Mouse (Mus musculus) urinary bladder, postnatal 36 days (tissue): ENCODE data around the gene Gp1bb.

ENCODE experiments used
- DNase-seq, 2 experiments: peaks; one replicate each; pipeline ENCODE4 v3.0.0; 2022; ENCODE audit warnings: low spot score in 2 of 2, mixed read lengths in 1 of 2

The Gp1bb gene

DNA sequence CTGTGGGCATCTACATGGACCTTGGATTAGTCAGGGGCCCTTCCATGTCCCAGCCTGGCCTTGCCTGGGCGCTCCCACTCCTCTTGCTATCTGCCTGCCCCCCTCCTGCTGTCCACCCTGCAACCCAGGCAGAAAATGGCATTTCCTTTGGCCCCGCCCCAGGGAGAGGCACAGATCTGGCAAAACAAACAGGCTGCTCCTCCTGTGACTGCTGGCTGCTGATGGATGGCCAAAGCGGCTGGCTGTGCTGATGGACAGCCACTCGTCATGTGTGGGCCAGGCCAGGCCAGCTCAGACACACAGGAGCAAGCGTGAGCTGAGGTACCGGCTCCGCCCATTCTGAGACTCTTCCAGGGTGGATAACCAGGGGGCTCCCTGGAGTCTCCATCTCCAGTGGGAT lies 20.8 kb downstream of the Gp1bb start:
- peak in 1 of 2 experiments; percentile 28 for DNase-seq

DNA sequence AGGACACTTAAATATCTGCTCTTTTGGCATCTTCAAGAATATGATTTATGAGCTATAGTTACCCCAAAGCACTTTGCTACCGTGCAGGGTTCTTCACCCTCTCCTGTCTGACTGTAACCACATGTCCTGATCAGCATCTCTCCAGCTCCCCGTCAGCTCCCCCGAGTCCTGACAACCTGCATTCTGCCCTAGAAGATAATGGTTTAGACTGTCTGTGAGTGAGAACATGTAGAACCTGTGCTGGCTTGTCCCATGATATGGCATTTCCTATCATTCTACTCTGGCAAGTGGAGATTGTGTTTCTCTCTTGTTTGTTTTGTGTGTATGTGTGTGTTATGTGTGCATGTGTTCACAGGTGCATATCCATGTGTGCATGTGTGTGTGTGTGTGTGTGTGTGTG lies 24.2 kb downstream of the Gp1bb start:
- DNase-seq: no peak

DNA sequence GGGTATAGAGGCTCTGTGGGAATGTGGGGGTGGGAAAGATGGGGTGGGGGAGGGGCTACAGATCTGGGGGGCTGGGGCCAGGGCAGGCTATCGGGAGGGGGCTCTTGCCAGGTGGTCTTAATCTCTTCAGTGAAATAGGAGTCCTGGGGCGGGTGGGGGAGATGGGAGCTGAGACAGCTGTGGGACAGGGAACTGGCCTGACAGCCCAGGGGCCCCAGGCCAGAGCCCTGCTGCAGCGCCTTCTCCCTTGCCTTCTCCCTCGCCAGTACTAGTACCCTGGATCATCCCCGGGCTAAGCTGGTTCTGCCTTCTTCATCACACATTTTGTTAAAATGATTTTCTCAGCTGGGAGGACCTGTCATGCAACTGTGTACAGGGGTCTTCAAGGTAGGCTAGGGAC lies 25.9 kb downstream of the Gp1bb start:
- no peak for DNase-seq

DNA sequence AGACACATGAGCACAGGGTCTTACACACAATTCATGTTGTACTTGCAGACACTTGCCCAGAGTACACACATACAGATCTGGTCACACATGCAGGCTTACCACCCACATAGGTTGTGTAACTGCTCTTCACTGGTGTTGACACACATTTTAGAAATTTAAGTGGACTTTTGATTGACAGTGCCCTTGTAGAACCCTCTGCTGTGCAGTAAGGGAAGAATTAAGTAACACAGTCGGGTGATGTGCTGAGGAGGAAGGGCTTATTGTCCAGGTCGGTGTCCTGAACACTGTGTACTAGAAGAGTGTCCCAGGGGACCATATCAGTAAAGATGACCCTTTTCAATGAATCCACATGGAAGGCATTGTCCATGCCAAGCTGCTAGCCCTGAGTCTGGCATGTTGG lies 28.3 kb downstream of the Gp1bb start:
- DNase-seq: no peak

DNA sequence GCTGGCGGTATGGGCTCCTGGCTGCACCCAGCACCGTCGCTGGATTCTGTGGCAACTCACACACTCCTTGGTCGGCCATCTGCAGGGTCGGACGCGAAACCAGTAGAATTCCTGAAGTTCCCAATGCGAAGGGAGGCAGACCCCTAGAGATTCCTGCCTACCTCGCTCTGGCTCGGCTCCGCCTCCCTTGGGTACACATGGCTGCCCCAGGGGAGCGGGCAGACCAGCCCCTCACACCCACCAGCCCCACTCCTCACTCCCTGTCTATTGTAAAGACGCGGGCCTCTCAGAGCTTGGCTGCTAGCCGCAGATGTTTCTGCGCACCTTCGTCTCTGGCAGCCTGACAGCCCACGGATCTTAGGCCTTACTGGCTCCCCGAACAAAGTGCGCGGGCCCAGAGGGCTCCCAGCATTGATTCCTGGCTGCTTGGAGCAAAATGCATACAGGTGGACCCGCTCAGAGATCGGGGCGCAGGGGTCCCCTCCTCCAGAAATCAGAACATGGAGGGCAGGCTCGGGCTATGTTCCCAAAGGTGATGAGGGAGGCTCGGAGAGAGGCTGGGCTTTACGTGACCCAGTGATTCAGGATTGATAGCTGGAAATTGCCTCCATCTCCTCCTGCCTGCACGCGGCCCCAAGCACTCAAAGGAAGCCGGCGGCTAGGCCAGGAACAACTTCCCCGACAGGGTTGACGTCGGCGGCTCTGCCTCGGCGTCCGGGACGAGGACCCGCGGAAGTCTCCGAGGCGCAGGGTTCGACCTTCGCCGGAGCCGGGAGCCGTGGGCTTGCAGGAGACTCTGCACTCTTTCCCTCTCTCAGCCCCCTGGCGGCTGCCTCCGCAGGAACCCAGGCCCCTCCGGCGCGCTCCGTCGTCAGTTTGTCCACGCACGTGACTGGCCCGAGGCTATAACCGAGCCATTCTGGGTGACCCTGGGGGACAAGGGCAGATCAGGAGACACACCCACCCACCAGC lies 30.9 kb downstream of the Gp1bb start:
- no peak for DNase-seq

DNA sequence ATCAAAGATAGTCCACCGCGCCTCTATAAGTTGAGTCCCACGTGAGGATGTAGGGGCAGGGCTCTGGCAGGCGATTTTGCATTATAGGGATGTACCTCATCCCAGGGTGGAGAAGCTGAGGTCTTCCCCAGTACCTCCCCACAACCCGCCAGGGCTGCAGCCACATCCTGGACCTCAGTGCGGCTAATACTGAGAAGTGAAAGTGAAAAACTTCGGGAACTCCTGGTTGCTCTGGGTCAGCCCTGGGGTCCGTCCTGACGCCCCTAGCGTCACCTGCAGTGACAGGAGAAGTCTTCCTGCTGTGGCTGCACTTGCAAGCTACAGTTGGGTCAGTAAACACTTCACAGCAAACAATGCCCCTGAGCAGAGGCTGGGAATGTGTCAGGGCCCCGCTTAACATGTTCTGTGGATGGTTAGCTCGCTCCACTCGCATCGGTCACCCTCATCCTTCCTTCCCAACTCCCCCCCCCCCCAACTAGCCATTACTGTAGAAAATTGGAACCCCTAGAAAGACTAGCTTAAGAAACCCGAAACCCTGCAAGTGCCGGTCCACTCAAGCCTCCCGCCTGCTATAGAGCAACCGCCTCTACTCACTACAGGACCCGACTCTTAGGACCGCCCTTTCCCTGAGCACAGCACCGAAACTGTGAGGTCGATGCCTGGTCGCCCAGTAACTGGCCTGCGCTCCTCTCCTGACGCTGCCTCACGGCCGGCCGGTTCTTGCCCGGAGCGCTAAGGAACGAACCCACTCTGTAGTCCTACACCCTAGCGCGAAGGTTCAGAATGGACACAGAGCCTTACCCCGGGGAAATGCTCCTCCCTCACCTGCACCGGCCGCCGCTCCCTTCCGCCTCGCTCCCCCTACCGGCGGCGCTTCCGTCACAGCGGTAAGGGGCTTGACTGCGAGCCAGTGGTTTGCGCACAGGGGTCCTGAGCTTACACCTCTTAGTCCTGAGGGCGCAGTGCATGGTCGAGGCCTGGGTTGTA lies 32.1 kb downstream of the Gp1bb start, which contains the start of gene Tbx1:
Gene Tbx1 (minus strand): TSS at position 868 of the 987 bp plus-strand sequence.
- DNase-seq: no peak

DNA sequence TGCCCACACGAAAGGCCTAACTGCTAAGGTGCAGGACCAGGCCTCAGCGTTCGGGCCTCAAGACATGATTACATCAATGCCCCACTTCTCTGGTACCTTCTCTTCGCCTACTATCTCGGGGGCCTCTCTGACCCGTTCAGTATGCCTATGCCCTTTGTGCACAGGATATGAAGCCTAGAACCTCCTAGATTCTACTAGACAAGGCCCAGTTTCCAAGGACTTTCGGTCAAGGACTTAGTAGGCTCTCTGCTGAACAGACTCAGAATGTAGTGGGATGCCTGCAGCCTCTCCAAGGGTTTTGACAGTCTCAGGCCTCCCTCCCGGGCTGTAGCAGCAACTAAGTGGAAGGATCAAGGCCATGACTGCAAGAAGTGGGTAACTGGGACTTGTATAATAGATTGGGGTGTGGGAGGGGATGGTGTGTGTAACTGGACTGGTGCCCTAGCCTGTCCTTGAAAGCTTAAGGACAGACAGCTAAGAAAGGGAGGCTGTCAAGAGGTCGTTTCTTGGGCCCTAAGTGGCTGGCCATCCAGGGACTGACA lies 33.1 kb downstream of the Gp1bb start:
- DNase-seq: no peak

DNA sequence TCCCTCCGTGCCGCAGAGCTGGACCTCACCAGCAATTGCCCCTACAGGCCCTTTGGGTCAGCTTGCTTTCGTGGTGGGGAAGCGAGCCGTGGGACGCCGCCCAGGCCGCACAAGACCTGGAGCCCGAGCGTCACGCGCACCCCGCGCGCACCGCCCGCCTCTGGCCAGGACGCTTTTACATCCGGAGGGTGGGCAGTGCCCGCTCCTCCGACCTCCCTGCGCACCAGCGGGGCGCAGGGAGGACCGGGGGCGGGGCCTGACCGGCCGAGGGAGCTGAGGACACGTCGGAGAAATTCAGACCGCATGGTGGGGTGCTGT lies 33.5 kb downstream of the Gp1bb start:
- DNase-seq: no peak

DNA sequence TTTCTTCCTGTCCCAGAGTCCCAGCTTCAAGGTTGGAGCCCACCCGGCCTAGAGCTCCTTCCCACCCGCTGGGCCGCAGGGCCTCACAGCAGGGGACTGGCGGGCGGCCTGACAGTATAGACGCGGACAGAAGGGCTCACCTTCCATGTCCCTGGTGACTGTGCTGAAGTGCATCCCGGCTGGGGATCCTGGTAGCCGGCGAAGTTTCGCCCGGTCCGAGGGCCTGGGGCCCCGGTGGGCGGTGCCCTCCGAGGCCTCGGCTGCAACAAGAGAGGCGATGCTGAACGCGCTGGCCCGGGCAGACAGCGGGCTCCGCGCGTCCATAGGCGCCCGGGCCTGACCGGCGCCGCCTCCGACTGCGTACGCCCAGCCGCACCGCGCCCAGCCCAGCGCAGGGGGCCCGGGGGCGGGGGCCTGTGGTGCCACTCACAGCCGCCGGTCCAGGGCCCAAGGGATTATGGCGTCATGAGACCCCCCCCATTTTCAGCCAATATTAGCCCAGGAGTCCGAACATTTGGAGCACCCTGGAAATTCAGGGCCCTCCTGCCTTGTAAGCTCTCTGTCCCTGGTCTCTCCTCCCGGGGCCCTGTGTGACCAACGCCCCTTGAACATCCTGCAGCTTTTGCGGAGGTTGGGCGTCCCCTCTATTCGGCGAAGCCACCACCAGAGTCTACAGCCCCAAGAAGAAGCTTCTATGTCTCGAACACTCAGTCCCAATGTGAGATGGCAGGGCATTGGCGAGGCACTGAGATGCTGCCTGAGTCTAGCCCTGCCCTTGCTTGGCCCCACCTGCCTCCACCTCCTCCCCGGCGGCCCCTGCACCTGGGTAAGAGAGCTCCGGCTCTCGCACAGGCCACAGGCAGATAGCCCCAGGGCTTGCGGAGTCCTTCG lies 34.1 kb downstream of the Gp1bb start:
- no peak for DNase-seq

DNA sequence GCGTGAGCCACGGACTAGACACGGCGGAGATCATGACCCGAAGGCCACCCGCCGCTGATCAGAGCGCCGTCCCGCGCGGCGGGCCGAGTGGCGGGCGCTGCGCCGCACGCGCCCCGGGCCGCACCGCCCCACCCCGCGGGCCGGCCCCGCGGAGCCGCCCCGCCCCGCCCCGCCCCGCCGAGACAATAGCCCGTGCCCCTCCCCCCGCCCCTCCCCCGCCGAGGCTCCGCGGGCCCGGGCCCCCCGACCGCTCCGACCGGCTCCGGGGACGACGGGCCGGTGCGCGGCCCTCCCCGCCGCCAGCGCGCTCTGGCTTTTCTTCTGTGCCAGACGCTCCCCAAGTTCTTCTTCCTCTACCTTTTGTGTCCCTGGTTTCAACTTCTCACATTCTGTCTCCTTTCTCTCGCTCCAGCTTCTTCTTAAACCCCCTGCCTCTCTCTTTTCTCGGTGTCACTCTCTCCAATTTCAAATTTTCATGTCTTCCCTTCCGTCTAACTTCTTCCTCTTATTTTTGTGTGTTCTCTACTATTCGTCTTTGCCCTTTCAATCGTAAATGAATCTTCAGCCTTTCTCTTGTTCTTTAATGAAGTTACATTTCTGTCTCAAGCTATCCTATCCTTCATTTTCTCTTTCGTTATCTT lies 35.2 kb downstream of the Gp1bb start:
- no peak for DNase-seq

DNA sequence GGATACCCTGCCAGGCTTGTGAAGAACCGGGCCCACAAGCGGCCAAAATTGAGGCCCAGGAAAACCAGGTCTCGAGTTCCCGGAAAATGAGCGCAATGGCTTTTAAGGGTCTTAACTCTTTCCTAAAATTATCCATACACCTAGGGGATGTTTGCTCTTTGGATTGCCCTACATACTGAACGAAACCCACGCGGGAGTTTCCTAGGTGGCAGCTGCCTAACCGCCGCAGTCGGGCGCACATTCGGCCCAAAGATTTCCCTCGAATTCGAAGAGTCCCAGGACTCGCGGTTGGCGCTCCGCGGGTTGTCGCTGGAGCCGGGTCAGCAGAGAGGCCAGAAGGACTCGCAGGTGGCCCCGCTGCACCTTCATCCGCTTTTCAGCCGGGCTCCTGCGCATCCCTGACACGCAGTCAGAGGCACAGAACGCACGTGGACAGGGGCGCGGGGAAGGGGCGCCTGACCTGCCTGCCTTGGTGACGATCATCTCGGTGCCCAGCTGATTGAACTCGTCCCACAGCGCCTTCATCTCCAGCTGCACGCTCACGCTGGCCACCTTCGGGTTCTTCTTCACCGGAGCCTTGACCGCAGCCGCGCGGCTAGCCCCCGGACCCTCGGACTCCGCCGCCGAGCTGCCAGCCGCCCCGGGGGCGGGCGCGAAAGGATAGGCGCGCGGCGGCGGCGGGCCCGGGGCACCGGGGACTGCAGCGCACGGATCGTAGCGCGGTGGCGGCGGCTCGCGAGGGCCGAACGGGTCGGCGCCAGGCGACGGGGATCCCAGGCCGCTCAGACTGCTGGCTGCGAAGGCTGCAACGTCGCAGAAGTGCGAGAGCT lies 35.9 kb downstream of the Gp1bb start:
- no peak for DNase-seq

DNA sequence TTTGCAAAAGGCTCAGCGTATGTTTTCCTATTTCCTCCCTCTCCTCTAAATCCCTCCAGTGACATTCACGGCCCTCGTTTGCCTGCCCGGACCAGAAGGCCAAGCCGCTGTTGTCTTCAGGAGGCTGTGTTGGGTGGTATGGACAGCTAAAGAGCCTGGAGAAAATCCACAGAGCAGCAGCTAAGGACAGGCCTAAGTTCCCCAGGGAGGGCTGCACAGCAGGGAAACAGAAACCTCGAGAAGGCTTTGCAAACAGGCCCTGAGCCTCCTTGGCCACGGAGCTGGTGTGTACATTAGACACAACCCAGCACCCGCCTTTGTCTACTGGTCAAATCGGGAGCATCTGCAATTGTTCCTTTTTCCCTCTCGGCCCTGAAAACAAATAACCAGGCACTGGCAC lies 36.5 kb downstream of the Gp1bb start:
- no peak for DNase-seq

DNA sequence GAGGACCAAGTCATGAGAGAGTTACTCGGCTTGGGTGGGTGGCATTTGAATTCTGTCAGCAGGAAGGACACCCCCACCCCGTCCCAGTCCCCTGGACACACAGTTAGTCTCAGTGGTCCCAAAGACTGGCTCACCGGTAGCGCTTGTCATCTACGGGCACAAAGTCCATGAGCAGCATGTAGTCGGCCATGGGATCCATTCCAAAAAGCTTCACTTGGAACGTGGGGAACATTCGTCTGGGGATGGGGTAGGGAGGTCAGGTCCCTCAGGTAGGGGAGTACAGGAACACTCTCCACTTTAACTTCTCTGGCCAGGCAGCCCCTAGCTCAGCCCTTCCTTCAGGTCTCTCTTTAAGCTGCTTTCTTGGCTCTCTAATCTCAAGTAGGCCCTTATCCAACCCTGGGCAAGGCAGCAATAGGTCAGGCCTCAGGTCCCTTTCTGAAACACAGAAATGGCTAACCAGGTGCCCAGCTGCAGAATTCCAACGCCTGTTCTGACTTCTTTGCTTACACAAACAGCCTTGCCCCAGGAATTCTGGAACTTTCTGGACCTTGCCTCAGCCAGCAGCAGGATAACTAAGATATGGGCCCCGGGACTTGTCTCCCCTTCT lies 37.2 kb downstream of the Gp1bb start:
- DNase-seq: no peak

DNA sequence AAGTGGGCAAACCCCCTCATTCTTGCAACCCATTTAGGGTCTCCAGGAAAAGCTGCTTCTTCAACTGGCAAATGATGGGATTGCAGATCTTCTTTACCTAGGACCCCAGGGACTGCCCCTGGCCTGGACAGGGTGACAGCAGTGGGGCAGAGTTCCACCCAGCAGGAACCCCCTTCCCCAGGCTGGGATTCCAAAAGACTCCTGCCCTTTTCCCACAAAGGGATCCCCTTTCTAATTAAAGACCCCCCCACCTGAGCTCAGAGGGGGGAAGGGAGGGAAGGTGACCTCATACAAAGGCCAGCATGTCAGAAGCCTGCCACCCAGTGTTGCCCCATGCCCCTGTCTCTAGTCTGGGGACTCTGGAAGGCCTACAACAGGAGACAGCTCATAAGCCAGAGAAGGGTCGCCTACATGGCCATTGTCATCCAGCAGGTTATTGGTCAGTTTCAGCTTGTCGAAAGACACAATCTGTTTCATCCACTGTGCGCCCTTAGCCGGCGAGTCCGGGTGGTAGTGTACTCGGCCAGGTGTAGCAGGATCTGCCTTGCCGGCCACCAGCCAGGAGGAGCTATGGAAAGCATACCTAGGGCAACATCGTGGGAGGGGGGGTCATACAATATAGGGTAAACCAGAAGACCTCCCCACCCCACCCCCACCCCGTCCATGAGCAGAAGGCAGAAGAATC lies 38.4 kb downstream of the Gp1bb start:
- DNase-seq: no peak

DNA sequence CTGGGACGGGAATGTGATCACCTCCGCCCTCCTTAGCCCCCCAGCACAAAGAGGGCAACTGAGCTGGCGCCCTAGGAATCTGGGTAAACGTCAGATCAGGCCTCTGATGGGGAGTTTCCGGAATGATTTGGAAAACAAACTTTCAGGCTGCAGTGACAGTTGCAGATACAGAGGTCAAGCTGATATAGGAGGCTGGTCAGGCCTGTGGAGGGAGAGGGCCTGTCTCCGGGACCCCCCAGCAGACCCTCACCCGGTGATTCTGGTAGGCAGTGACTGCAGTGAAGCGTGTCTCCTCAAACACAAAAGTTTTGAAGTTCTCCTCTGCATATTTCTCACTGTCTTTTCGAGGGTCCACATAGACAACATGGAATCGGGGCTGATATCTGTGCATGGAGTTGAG lies 39.0 kb downstream of the Gp1bb start:
- DNase-seq: no peak

DNA sequence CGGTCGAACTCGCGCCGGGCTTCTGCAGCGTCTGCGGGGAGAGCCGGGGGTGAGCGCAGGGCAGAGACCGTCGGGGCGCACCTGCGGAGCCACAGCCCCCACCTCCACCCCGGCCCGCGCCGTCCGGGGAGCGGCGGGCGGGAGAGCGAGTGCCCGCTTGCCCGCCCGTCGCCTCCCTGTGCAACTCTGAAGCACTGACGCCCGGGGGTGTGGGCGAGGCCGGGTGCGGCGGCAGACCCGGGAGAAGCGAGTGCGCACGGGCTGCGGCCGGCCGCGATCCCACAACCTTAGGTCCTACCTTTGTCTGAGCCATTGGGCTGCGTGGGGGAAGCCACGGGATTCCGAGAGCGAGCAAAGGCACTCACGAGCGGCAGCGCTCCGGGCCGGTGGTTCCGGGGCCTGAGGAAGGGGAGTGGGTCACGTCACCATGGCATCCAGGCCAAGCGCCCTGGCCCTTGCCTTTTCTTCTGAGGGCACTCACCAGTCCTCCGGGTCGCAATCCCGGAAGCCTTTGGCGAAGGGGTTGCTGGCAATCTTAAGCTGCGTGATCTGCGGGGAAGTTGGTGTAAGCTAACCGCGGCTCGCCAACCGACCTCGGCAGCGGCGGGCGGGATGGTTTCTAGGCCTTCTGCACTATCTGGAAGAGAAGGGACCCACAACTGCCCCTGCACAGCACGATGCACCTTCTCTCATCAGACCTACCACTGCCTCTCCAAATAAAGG lies 39.6 kb downstream of the Gp1bb start:
- no peak for DNase-seq

DNA sequence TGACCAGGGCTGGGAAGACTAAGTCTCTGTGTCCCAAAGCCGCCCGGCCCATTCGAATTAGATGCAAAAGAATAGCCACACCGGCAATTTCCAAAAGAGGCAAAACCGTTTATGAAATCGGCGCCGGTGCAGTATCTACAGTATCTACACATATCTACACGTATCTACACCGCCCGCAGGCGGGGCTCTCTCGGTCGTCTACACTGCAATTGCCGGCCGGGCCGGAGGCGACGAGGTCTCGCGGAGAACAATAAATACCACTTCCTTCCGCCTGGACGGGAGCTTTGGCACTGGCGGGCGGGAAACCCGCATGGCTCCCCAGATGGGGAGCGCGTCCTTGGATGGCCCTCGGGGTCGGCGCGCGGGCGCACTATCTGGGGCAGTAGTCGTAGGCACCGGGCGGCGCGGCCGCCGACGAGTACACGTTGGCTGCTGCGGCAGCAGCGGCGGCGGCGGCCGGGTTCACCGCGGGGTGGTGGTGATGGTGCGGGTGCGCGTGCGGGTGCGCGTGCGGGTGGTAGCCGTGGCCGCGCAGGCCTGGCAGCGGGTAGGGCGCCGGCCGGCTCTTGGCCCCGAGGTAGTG lies 40.5 kb downstream of the Gp1bb start:
- no peak for DNase-seq
